Mouse (Mus musculus) hindbrain, embryonic 13.5 days (tissue): ENCODE data around the gene Rnf144a. TPM values are rescaled to one million over a fixed set of nuclear protein-coding genes. Genes with fewer than 3 reads are reported as not detected.

ENCODE experiments used
- ATAC-seq: fragments of 200-750 bp; cut with Nextera tagmentation; 2 replicates; pipeline ENCODE4 v1.8.0; 2017; ENCODE audit warnings: moderate TSS enrichment; ENCODE audit not compliant: low FRiP score
- H3K27ac ChIP-seq: fragments of 300-500 bp; sonication (generic); 2 replicates; pipeline ENCODE4 v1.5.1; 2015; ENCODE audit warnings: inconsistent platforms, mild to moderate bottlenecking, moderate library complexity
- H3K27me3 ChIP-seq: fragments of 300-500 bp; sonication (generic); 2 replicates; pipeline ENCODE4 v1.6.1; 2015; ENCODE audit warnings: mild to moderate bottlenecking, inconsistent platforms
- H3K36me3 ChIP-seq: fragments of 300-500 bp; sonication (generic); 2 replicates; pipeline ENCODE4 v1.6.1; 2015; ENCODE audit warnings: mild to moderate bottlenecking, inconsistent platforms
- H3K4me1 ChIP-seq: fragments of 300-500 bp; sonication (generic); replicated peaks from 2 replicates; pipeline ENCODE4 v1.6.1; 2015; ENCODE audit warnings: inconsistent platforms
- H3K4me2 ChIP-seq: fragments of 300-500 bp; sonication (generic); 2 replicates; pipeline ENCODE4 v1.6.1; 2015; ENCODE audit warnings: inconsistent platforms, mild to moderate bottlenecking, moderate library complexity
- H3K4me3 ChIP-seq: fragments of 300-500 bp; sonication (generic); 2 replicates; pipeline ENCODE4 v1.5.1; 2015; ENCODE audit warnings: mild to moderate bottlenecking, inconsistent platforms
- H3K9ac ChIP-seq: fragments of 300-500 bp; sonication (generic); 2 replicates; pipeline ENCODE4 v1.6.1; 2015; ENCODE audit warnings: mild to moderate bottlenecking, inconsistent platforms
- H3K9me3 ChIP-seq: fragments of 300-500 bp; sonication (generic); 2 replicates; pipeline ENCODE4 v1.6.1; 2016; ENCODE audit warnings: inconsistent platforms
- WGBS: fragments of 180-500 bp; shearing (Covaris S2); methylation state at CpG from one replicate; pipeline ENCODE4 v1.1.7; 2015; 5-methylcytosine and 5-hydroxymethylcytosine counted together
- polyA plus RNA-seq: library from polyadenylated mRNA; unstranded; fragments of >200 nt; fragmentation: Nextera tagmentation; extraction: Ambion mirVana; gene quantifications from 2 replicates; pipeline ENCODE4 v1.2.1, GENCODE M21; 2015

Rnf144a gene
- polyA plus RNA-seq, 1 experiment from 2014 or later = 26.0 TPM

DNA sequence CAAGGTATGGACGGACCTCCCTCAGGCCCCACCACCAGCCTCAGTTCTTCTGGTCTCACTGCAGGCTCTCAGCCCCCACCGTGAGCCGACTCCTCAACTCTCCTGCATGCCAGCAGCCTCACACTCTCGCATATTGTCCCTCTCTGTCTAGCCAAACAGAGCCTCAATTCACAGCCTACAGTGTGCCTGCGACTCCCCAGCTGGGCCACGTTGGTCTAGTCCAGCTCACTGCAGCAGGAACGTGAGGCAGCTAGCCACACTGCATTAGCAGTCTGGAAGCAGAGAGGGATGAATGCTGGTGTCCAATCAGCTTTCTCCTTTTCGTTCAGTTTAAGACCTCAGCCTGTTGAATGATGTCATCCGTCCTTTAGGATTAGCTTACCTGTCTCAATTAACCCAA is 28.1 kb downstream of the Rnf144a start:
- Histone ChIP-seq H3K27ac (peak overlapping the region; percentile 14; the same call in 1 of the 2 replicates), H3K36me3 (peaks cover 63% of the 10 kb centered on the region), H3K9me3 (no peaks in the 10 kb centered on the region), H3K4me3 (no peak overlapping the region), H3K9ac (no peak overlapping the region), H3K4me1 (peaks cover 4% of the 10 kb centered on the region; the same call in 1 of the 2 replicates), H3K27me3 (no peaks in the 10 kb centered on the region), H3K4me2 (no peak overlapping the region)
- WGBS = 71% methylated on average over 9 of the region's 9 CpGs
- ATAC-seq = no peak

DNA sequence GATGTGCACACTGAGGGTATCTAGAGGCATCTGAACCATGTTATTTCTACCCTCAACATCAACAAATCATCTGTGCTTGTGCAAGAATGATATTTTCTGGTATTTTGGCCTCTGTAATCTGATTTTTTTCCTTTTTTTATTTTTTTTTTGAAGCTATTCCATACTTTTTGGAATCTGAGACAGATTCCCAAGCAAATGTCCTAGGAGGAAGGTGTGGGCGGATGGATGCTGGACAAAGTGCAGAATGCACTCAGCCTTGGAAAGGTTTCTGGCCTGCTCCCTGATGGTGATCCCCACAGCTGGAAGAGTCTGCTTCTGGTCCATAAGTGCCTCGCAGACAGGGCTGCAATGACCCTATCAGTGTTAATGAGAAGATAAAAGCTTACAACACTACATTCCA is 28.9 kb downstream of the Rnf144a start:
- no peak for ATAC-seq
- Histone ChIP-seq H3K36me3 (peaks cover 68% of the 10 kb centered on the region), H3K4me2 (no peak overlapping the region), H3K4me1 (0 out of 2 replicates have a peak, but pooled peaks cover 4% of the 10 kb centered on the region), H3K9ac (no peak overlapping the region), H3K27ac (no peak overlapping the region; the same call in 1 of the 2 replicates), H3K4me3 (no peak overlapping the region), H3K9me3 (no peaks in the 10 kb centered on the region), H3K27me3 (no peaks in the 10 kb centered on the region)
- WGBS = 95% methylated on average over 2 of the region's 2 CpGs

DNA sequence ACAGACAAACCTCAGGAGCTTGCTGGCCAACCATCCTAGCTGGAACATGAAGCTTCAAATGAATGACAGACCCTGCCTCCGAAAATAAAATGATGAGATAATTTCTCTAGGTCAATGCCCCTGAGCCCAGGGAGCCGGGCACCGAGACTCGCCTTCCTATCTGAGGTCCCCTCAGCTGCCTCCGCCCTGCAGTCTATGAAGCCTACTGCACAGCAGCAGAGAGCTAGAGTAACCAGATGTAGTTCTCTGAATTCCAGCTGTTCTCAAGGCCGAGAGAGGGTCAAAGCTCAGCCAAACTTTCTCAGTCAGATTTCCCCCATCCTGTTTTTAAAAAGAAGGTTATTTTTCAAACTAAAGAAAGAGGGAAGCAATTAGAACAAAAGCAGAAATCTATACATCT is 29.3 kb downstream of the Rnf144a start:
- H3K9me3 ChIP-seq = no peaks in the 10 kb centered on the region
- no peak overlapping the region for H3K4me2 ChIP-seq
- H3K4me1 ChIP-seq = 0 out of 2 replicates have a peak, but pooled peaks cover 4% of the 10 kb centered on the region
- H3K9ac ChIP-seq = no peak overlapping the region
- H3K4me3 ChIP-seq = no peak overlapping the region
- 92% methylated on average over 6 of the region's 6 CpGs for WGBS
- H3K36me3 ChIP-seq = peaks cover 69% of the 10 kb centered on the region
- H3K27ac ChIP-seq = no peak overlapping the region
- ATAC-seq = no peak
- no peaks in the 10 kb centered on the region for H3K27me3 ChIP-seq

DNA sequence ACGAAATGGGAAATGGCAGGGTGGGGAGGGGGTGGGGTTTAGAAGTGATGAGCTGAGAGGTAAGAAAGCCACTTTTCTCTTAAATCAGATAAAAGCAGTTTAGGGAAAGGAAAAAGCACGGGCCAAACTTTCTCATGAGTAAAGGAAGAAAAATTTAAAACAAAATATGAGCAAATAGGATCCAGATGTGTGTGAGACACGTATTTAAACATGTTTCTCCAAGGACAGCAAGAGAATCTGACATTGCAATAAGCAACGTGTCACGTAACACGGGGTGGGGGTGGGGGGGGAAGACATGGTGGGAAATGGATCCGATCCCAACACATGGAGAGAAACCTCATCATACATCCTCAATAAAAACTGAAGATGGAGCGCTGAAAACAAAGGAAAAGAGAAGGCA is 33.3 kb downstream of the Rnf144a start:
- Histone ChIP-seq H3K27ac (no peak overlapping the region), H3K9me3 (no peaks in the 10 kb centered on the region), H3K4me1 (no peaks in the 10 kb centered on the region), H3K27me3 (no peaks in the 10 kb centered on the region), H3K4me2 (no peak overlapping the region), H3K4me3 (no peak overlapping the region), H3K36me3 (peaks cover 68% of the 10 kb centered on the region), H3K9ac (no peak overlapping the region)
- no peak for ATAC-seq
- WGBS = 84% methylated on average over 8 of the region's 8 CpGs

DNA sequence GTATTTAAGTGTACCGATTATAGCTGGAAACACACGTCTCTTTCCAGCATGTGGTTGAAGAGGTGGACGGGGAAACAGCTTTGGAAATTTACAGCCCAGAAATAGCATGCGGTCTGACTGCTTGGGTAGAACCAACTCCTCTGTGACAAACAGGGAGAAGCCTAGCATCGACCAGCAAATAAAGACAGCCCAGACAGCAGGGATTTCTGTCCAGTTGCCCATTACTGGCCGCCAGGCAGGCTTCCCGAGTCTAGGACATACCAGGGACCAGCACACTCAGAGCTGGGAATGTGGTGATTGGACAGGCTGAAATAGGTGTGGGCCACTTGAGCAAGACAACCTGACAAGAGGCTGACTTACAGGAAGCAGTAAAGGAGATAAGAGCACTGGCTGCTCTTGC is 35.3 kb downstream of the Rnf144a start:
- Histone ChIP-seq H3K4me2 (no peak overlapping the region), H3K4me3 (no peak overlapping the region), H3K9me3 (no peaks in the 10 kb centered on the region), H3K9ac (no peak overlapping the region), H3K27me3 (no peaks in the 10 kb centered on the region), H3K36me3 (peaks cover 68% of the 10 kb centered on the region), H3K27ac (no peak overlapping the region), H3K4me1 (no peaks in the 10 kb centered on the region)
- 94% methylated on average over 7 of the region's 7 CpGs for WGBS
- no peak for ATAC-seq

DNA sequence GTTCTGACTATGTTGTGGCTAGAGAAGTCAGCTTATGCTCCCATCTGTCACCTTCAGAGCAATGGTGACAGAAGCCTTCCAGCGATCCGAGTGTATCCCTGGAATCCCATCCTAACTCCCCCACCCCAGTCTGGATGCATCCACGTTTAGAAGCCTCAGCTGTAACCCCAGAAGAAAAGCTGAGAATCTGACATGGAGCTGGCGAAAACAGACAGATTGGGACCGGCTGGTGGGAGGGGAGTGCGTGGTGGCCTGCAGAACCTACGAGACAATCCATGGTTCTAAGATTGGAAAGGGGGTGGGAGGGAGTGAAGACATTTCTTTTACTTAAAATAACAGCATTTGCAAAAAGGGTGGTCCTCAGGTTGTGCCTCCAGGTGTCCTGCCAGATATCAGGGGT is 37.4 kb downstream of the Rnf144a start:
- 91% methylated on average over 7 of the region's 7 CpGs for WGBS
- no peaks in the 10 kb centered on the region for H3K4me1 ChIP-seq
- no peak overlapping the region for H3K9ac ChIP-seq
- no peak for ATAC-seq
- no peaks in the 10 kb centered on the region for H3K27me3 ChIP-seq
- no peak overlapping the region for H3K4me2 ChIP-seq
- H3K27ac ChIP-seq = no peak overlapping the region
- H3K36me3 ChIP-seq = peaks cover 59% of the 10 kb centered on the region
- no peaks in the 10 kb centered on the region for H3K9me3 ChIP-seq
- no peak overlapping the region for H3K4me3 ChIP-seq

DNA sequence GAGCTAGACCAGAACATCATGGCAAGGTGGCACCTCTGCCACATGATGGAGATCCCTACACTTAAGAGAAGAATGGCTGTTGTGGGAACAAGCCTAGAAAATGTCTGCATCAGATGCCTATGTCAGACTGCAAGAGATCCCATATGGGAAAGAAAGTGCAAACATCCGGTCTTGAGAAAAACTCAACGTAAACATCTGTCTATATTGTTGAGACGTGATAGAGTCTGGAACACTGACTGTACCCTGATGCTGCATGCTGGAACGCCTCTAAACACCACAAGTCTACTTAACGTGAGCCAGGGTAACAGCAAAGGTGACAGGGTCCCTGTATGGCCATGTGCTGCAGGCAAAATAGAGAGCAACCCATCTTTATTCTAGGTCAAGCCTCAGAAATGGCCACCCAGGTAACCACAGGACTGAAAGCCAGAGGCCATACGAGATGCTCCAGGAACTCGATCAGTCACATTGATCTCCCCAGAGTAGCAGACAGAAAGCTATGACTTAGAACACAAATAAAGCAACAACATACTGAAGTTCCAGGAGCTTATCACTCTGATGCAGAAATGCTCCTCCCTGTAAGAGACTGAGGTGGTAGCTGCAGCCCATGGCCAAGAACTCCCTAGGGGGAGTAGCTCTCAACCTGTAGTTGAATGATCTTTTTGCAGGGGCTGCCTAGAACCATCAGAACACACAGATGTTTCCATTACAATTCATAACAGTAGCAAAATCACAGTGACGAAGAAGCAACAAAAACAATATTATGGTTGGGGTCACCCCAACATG is 38.3 kb downstream of the Rnf144a start:
- no peaks in the 10 kb centered on the region for H3K27me3 ChIP-seq
- no peak overlapping the region for H3K9ac ChIP-seq
- H3K9me3 ChIP-seq = no peaks in the 10 kb centered on the region
- no peak overlapping the region for H3K4me2 ChIP-seq
- ATAC-seq = no peak
- H3K4me1 ChIP-seq = no peaks in the 10 kb centered on the region
- no peak overlapping the region for H3K4me3 ChIP-seq
- 92% methylated on average over 8 of the region's 8 CpGs for WGBS
- H3K36me3 ChIP-seq = peaks cover 57% of the 10 kb centered on the region
- no peak overlapping the region for H3K27ac ChIP-seq

DNA sequence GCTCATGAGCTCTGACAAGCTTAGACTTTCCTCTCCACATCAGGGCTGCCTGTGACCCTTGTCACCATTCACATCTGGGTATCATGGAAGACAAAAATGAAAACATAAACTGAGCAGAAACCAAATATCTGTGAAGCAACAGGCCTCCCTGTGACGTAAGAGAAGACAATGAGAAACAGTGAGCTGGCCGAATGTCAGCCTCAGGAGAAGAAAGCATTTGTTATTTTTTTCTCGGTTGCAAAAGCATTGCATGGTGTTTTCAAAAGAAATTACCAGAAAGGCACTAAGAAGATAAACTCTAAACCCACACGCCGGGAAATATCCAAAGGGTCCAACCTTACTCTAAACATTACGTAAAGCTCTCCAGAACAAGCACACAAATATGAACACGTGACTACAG is 41.3 kb downstream of the Rnf144a start:
- peaks cover 39% of the 10 kb centered on the region for H3K36me3 ChIP-seq
- ATAC-seq = no peak
- no peak overlapping the region for H3K4me2 ChIP-seq
- no peaks in the 10 kb centered on the region for H3K27me3 ChIP-seq
- H3K4me3 ChIP-seq = no peak overlapping the region
- no peaks in the 10 kb centered on the region for H3K9me3 ChIP-seq
- H3K9ac ChIP-seq = no peak overlapping the region
- H3K4me1 ChIP-seq = peaks cover 21% of the 10 kb centered on the region
- 89% methylated on average over 7 of the region's 7 CpGs for WGBS
- H3K27ac ChIP-seq = no peak overlapping the region

DNA sequence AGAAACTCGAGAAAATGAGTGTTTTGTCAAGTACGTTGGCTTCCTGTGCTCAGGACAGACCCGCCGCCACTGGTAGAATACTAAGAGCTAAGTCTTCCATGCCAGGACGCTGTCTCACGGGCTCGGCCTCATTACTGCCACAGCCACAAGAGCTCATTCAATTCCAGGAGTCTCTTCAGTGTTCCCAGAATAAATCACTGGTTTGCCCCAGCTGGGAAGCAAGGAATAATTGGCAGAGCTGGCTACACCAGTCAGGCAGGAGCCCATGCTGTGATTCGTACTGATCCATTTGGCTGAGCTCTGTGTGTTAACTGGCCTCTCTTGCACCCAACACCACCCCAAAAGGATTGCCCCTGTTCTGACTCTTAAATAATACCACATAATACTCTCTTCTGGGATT is 45.0 kb downstream of the Rnf144a start:
- Histone ChIP-seq H3K9me3 (no peaks in the 10 kb centered on the region), H3K27ac (no peak overlapping the region), H3K4me3 (no peak overlapping the region), H3K27me3 (no peaks in the 10 kb centered on the region), H3K9ac (no peak overlapping the region), H3K4me2 (no peak overlapping the region), H3K4me1 (peaks cover 21% of the 10 kb centered on the region), H3K36me3 (peaks cover 15% of the 10 kb centered on the region)
- ATAC-seq = peak; percentile 52; the same call in 1 of the 2 replicates
- WGBS = 68% methylated on average over 8 of the region's 8 CpGs

DNA sequence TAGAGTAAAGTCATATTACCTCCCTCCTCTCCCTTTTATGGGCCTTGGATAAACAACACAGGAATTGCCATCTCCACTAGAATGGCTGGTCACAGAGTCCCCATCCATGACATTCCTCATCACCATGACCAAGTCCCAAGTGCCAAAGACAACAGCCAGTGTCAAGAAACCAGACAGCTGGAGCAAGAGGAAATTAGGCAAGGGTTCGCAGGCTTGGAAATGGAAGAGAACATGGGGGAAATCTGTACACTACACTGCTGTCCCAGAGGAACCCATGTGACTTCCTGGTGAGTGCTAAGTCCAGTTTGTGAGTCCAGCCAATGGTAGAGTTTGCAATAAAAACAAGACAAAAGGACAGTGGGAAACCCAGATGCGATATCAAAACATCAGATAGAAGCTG is 47.7 kb downstream of the Rnf144a start:
- no peak overlapping the region for H3K4me2 ChIP-seq
- H3K9me3 ChIP-seq = no peaks in the 10 kb centered on the region
- H3K9ac ChIP-seq = no peak overlapping the region
- no peak for ATAC-seq
- peaks cover 21% of the 10 kb centered on the region for H3K4me1 ChIP-seq
- no peaks in the 10 kb centered on the region for H3K27me3 ChIP-seq
- no peak overlapping the region for H3K27ac ChIP-seq
- H3K4me3 ChIP-seq = no peak overlapping the region
- WGBS = 89% methylated on average over 2 of the region's 2 CpGs
- peaks cover 7% of the 10 kb centered on the region for H3K36me3 ChIP-seq

DNA sequence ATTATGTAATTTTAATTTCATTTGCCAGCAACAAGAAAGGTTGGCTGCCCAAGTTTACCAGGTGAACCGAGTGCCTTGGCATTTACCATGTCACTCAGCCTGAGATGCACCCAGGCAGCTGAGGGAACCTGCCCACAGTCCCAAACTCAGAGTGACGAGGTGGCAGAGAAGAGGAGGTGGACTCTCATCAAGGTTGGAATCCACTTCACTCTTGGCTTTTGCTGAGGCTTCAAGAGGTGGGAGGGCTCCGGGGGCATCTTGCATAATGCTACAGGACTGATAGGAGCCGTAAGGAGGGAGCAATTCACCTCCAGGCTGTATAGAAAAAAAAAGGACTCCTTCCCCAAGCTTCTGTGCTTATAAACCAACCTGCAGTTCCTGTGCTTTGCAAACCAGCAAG is 48.7 kb downstream of the Rnf144a start:
- H3K4me1 ChIP-seq = peaks cover 26% of the 10 kb centered on the region
- H3K9me3 ChIP-seq = no peaks in the 10 kb centered on the region
- WGBS = 94% methylated on average over 4 of the region's 4 CpGs

DNA sequence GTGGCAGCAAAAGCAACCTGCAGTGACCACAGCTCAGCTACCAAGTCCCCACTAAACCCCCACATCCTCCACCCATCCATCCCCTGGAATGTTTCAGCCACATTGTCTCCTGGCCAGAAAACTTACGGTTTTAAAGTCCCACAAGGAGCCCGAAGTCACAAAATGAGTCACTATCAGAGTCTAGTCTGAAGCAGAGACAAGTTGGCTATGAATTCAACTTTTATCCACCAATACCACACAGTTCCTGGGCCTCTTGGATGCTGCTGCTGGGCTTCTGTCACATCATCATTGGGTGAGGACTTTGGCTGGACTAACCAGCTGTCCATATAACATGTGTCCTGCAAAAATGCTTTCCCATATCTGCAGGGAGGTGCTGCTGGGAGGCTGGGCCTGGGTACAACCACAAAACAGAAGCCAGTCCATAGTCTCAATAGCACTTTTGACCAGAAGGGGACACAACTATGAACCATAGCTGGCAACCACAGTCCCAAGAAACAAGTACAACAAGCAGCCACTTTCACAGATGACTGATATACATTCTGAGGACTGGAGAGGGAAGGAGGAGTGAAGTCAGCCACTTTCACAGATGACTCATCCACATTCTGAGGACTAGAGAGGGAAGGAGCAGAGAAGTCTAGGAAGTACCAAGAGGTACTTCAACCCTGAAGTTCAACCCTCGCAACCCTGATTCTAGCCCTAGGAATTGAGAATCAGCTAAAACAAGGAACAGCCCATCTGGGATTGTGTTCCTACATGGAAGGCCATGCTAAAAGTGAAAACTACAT is 49.3 kb downstream of the Rnf144a start:
- no peaks in the 10 kb centered on the region for H3K27me3 ChIP-seq
- no peak overlapping the region for H3K4me3 ChIP-seq
- peaks cover 6% of the 10 kb centered on the region for H3K36me3 ChIP-seq
- WGBS = 95% methylated on average over 3 of the region's 3 CpGs
- no peak overlapping the region for H3K4me2 ChIP-seq
- no peak overlapping the region for H3K9ac ChIP-seq
- no peaks in the 10 kb centered on the region for H3K9me3 ChIP-seq
- no peak for ATAC-seq
- no peak overlapping the region for H3K27ac ChIP-seq
- H3K4me1 ChIP-seq = peaks cover 28% of the 10 kb centered on the region

More for the DNA sequence above, 48.7 kb downstream of the Rnf144a start:
- Histone ChIP-seq H3K9ac (no peak overlapping the region), H3K4me2 (no peak overlapping the region), H3K27ac (no peak overlapping the region), H3K36me3 (peaks cover 6% of the 10 kb centered on the region), H3K4me3 (no peak overlapping the region), H3K27me3 (no peaks in the 10 kb centered on the region)
- no peak for ATAC-seq
